Mouse (Mus musculus) activated CD4-positive, CD25-positive, alpha-beta regulatory T cell, adult 9 weeks (primary cell): ENCODE data around the gene Slc7a7. TPM values are rescaled to one million over a fixed set of nuclear protein-coding genes. Genes with fewer than 3 reads are reported as not detected.

Experiments used
- polyA plus RNA-seq: library from polyadenylated mRNA; unstranded; fragments of 100-300 nt; shearing (Covaris generic); gene quantifications from one replicate; pipeline ENCODE4 v1.2.1, GENCODE M21; 2017

The Slc7a7 gene
- polyA plus RNA-seq: 1.5 TPM

GRCm38 (mm10) chr14:54417623-54418081, at the start of gene Slc7a7:
TSS of gene Slc7a7 (minus strand) at chr14:54417780.

GRCm38 (mm10) chr14:54463959-54464292, 46.3 kb upstream of the Slc7a7 start, which contains the start of gene Lrp10:
TSS of gene Lrp10 (plus strand) at chr14:54464137.

GRCm38 (mm10) chr14:54431334-54432077, 13.9 kb upstream of the Slc7a7 start, which contains the start of gene Mmp14:
TSS of gene Mmp14 (plus strand) at chr14:54431612.

GRCm38 (mm10) chr14:54426689-54427398, 9.3 kb upstream of the Slc7a7 start, which contains the start of gene Mrpl52:
TSS of gene Mrpl52 (plus strand) at chr14:54426909.

GRCm38 (mm10) chr14:54360577-54361340, 56.8 kb downstream of the Slc7a7 start, which contains the start of gene Oxa1l:
TSS of gene Oxa1l (plus strand) at chr14:54360834.

Other genes with a start within 250 kb of the Slc7a7 start
- gene Dad1, start 163.7 kb downstream of the Slc7a7 start, polyA plus RNA-seq: 509 TPM
- gene Abhd4, start 163.6 kb downstream of the Slc7a7 start, polyA plus RNA-seq: 33.1 TPM
- gene Olfr49, start 132.8 kb downstream of the Slc7a7 start, polyA plus RNA-seq: 0.09 TPM
- 73.2 TPM for gene Oxa1l, start 56.9 kb downstream of the Slc7a7 start, polyA plus RNA-seq
- 264 TPM for gene Mrpl52, start 9.1 kb upstream of the Slc7a7 start, polyA plus RNA-seq
- 1.1 TPM for gene Mmp14, start 13.8 kb upstream of the Slc7a7 start, polyA plus RNA-seq
- 68.2 TPM for gene Lrp10, start 46.4 kb upstream of the Slc7a7 start, polyA plus RNA-seq
- 0.57 TPM for gene Rem2, start 58.3 kb upstream of the Slc7a7 start, polyA plus RNA-seq
- 45.8 TPM for gene Prmt5, start 99.7 kb upstream of the Slc7a7 start, polyA plus RNA-seq
- 24.7 TPM for gene Haus4, start 136.8 kb upstream of the Slc7a7 start, polyA plus RNA-seq
- gene Ajuba, start 159.8 kb upstream of the Slc7a7 start, polyA plus RNA-seq: 0.28 TPM
- 6.1 TPM for gene 4931414P19Rik, start 188.2 kb upstream of the Slc7a7 start, polyA plus RNA-seq
- 259 TPM for gene Psmb5, start 200.2 kb upstream of the Slc7a7 start, polyA plus RNA-seq
- not detected for gene Psmb11, start 203.7 kb upstream of the Slc7a7 start, polyA plus RNA-seq
- not detected for gene Gm17606, start 223.2 kb upstream of the Slc7a7 start, polyA plus RNA-seq
- gene Cdh24, start 223.6 kb upstream of the Slc7a7 start, polyA plus RNA-seq: 0.49 TPM